Mouse (Mus musculus) forebrain, embryonic 11.5 days (tissue): ENCODE data around the gene BC025920. TPM values are rescaled to one million over a fixed set of nuclear protein-coding genes. Genes with fewer than 3 reads are reported as not detected.

ENCODE experiments used
- ATAC-seq: fragments of 200-750 bp; cut with Nextera tagmentation; replicated peaks from 2 replicates; pipeline ENCODE4 v1.8.0; 2017; ENCODE audit warnings: moderate TSS enrichment; ENCODE audit not compliant: low FRiP score
- DNase-seq: peaks from one replicate; pipeline ENCODE4 v3.0.0-alpha.2; 2017; ENCODE audit warnings: low spot score
- H3K27ac ChIP-seq: fragments of 300-500 bp; sonication (generic); 2 replicates; pipeline ENCODE4 v1.5.1; 2014; ENCODE audit warnings: low read depth, low read length
- H3K27me3 ChIP-seq: fragments of 300-500 bp; sonication (generic); 2 replicates; pipeline ENCODE4 v1.6.1; 2014; ENCODE audit warnings: mild to moderate bottlenecking, low read length, mixed read lengths; ENCODE audit not compliant: control insufficient read depth, insufficient read depth
- H3K36me3 ChIP-seq: fragments of 300-500 bp; sonication (generic); 2 replicates; pipeline ENCODE4 v1.6.1; 2014; ENCODE audit warnings: mild to moderate bottlenecking, low read length, moderate library complexity, mixed read lengths; ENCODE audit not compliant: control insufficient read depth, insufficient read depth
- H3K4me1 ChIP-seq: fragments of 300-500 bp; sonication (generic); replicated peaks from 2 replicates; pipeline ENCODE4 v1.6.1; 2014; ENCODE audit warnings: low read length, mixed read lengths; ENCODE audit not compliant: control insufficient read depth, insufficient read depth
- H3K4me2 ChIP-seq: fragments of 300-500 bp; sonication (generic); 2 replicates; pipeline ENCODE4 v1.6.1; 2014; ENCODE audit warnings: low read depth, mild to moderate bottlenecking, low read length, moderate library complexity, mixed read lengths; ENCODE audit not compliant: severe bottlenecking
- H3K4me3 ChIP-seq: fragments of 300-500 bp; sonication (generic); 2 replicates; pipeline ENCODE4 v1.5.1; 2014; ENCODE audit warnings: low read depth, low read length
- H3K9ac ChIP-seq: fragments of 300-500 bp; sonication (generic); 2 replicates; pipeline ENCODE4 v1.6.1; 2014; ENCODE audit warnings: low read length
- H3K9me3 ChIP-seq: fragments of 300-500 bp; sonication (generic); 2 replicates; pipeline ENCODE4 v1.6.1; 2016; ENCODE audit warnings: low read length, mixed read lengths; ENCODE audit not compliant: control insufficient read depth
- WGBS: fragments of 180-500 bp; shearing (Covaris S2); extraction: QIAGEN DNeasy Blood & Tissue Kit; methylation state at CpG from one replicate; pipeline ENCODE4 v1.1.7; 2014; 5-methylcytosine and 5-hydroxymethylcytosine counted together
- polyA plus RNA-seq: library from polyadenylated mRNA; unstranded; fragments of >200 nt; fragmentation: Nextera tagmentation; extraction: Ambion mirVana; gene quantifications from 2 replicates; pipeline ENCODE4 v1.2.1, GENCODE M21; 2014

BC025920 gene
- polyA plus RNA-seq, 1 experiment from 2014 or later = 1.6 TPM

- WGBS = 83% methylated on average over 12 of the region's 12 CpGs
- H3K27ac ChIP-seq = no peak overlapping the region
- no peak for ATAC-seq
Observed at GRCm38 (mm10) chr10:81604019-81604967, 1.8 kb upstream of the BC025920 start.

GRCm38 (mm10) chr10:81604968-81605665 is 953 bp upstream of the BC025920 start:
- Histone ChIP-seq H3K36me3 (no peaks in the 10 kb centered on the region), H3K4me3 (peak overlapping the region; percentile 38), H3K4me1 (peaks cover 8% of the 10 kb centered on the region), H3K27ac (peak overlapping the region; percentile 70), H3K27me3 (peaks cover 15% of the 10 kb centered on the region), H3K9me3 (no peaks in the 10 kb centered on the region), H3K4me2 (peak overlapping the region; percentile 57), H3K9ac (peak overlapping the region; percentile 51)
- DNase-seq = peak; percentile 92
- 21% methylated on average over 29 of the region's 29 CpGs for WGBS
- peak; percentile 19; the same call in 1 of the 2 replicates for ATAC-seq

More at GRCm38 (mm10) chr10:81604019-81604967, 1.8 kb upstream of the BC025920 start:
- H3K4me3 ChIP-seq = no peak overlapping the region
- peak overlapping the region; percentile 20; the same call in 1 of the 2 replicates for H3K9ac ChIP-seq
- peaks cover 8% of the 10 kb centered on the region for H3K4me1 ChIP-seq
- peaks cover 20% of the 10 kb centered on the region for H3K27me3 ChIP-seq
- H3K4me2 ChIP-seq = no peak overlapping the region
- DNase-seq = no peak
- no peaks in the 10 kb centered on the region for H3K9me3 ChIP-seq
- H3K36me3 ChIP-seq = no peaks in the 10 kb centered on the region

- peak overlapping the region; percentile 57 for H3K4me2 ChIP-seq
- no peaks in the 10 kb centered on the region for H3K36me3 ChIP-seq
- DNase-seq = no peak
- H3K27me3 ChIP-seq = peaks cover 14% of the 10 kb centered on the region
- peak; percentile 13 for ATAC-seq
- H3K9ac ChIP-seq = peak overlapping the region; percentile 51
- no peaks in the 10 kb centered on the region for H3K9me3 ChIP-seq
- H3K27ac ChIP-seq = peak overlapping the region; percentile 70
- H3K4me3 ChIP-seq = peak overlapping the region; percentile 38
- H3K4me1 ChIP-seq = peaks cover 5% of the 10 kb centered on the region
- WGBS = 6% methylated on average over 14 of the region's 14 CpGs
Observed at GRCm38 (mm10) chr10:81605666-81605973, 450 bp upstream of the BC025920 start.

- 85% methylated on average over 1 of the region's 1 CpGs for WGBS
- DNase-seq = no peak
- Histone ChIP-seq H3K9ac (no peak overlapping the region), H3K27me3 (no peaks in the 10 kb centered on the region), H3K4me3 (no peak overlapping the region), H3K4me2 (no peak overlapping the region), H3K4me1 (0 out of 2 replicates have a peak, but pooled peaks cover 3% of the 10 kb centered on the region), H3K27ac (no peak overlapping the region), H3K36me3 (no peaks in the 10 kb centered on the region), H3K9me3 (no peaks in the 10 kb centered on the region)
- no peak for ATAC-seq
Observed at GRCm38 (mm10) chr10:81608308-81608707, 2.2 kb downstream of the BC025920 start.

GRCm38 (mm10) chr10:81612779-81613178 is 6.7 kb downstream of the BC025920 start:
- Histone ChIP-seq H3K9me3 (no peaks in the 10 kb centered on the region), H3K27me3 (no peaks in the 10 kb centered on the region), H3K9ac (no peak overlapping the region), H3K27ac (no peak overlapping the region), H3K4me1 (no peaks in the 10 kb centered on the region), H3K4me2 (no peak overlapping the region), H3K4me3 (no peak overlapping the region), H3K36me3 (no peaks in the 10 kb centered on the region)
- ATAC-seq = no peak
- no peak for DNase-seq
- 65% methylated on average over 3 of the region's 3 CpGs for WGBS

- H3K36me3 ChIP-seq = no peaks in the 10 kb centered on the region
- H3K9ac ChIP-seq = no peak overlapping the region
- H3K4me2 ChIP-seq = no peak overlapping the region
- H3K9me3 ChIP-seq = no peaks in the 10 kb centered on the region
- no peak for DNase-seq
- no peak overlapping the region for H3K27ac ChIP-seq
- no peak for ATAC-seq
- H3K27me3 ChIP-seq = no peaks in the 10 kb centered on the region
- WGBS = 69% methylated on average over 6 of the region's 6 CpGs
- H3K4me3 ChIP-seq = no peak overlapping the region
- H3K4me1 ChIP-seq = no peaks in the 10 kb centered on the region
Observed at GRCm38 (mm10) chr10:81615486-81615885, 9.4 kb downstream of the BC025920 start.

GRCm38 (mm10) chr10:81619976-81620375 is 13.9 kb downstream of the BC025920 start:
- no peaks in the 10 kb centered on the region; the same call in 1 of the 2 replicates for H3K36me3 ChIP-seq
- H3K9me3 ChIP-seq = no peaks in the 10 kb centered on the region
- H3K27ac ChIP-seq = no peak overlapping the region
- 89% methylated on average over 5 of the region's 5 CpGs for WGBS
- H3K4me1 ChIP-seq = no peaks in the 10 kb centered on the region
- no peak overlapping the region for H3K4me2 ChIP-seq
- no peak overlapping the region for H3K4me3 ChIP-seq
- DNase-seq (no peak), ATAC-seq (no peak)
- no peaks in the 10 kb centered on the region for H3K27me3 ChIP-seq
- no peak overlapping the region for H3K9ac ChIP-seq

GRCm38 (mm10) chr10:81620786-81621185 is 14.7 kb downstream of the BC025920 start:
- H3K9ac ChIP-seq = no peak overlapping the region
- no peaks in the 10 kb centered on the region; the same call in 1 of the 2 replicates for H3K36me3 ChIP-seq
- no peak overlapping the region for H3K27ac ChIP-seq
- ATAC-seq (no peak), DNase-seq (no peak)
- no peak overlapping the region for H3K4me2 ChIP-seq
- no peaks in the 10 kb centered on the region for H3K27me3 ChIP-seq
- 67% methylated on average over 9 of the region's 9 CpGs for WGBS
- H3K9me3 ChIP-seq = no peaks in the 10 kb centered on the region
- no peak overlapping the region for H3K4me3 ChIP-seq
- no peaks in the 10 kb centered on the region for H3K4me1 ChIP-seq
